Mouse (Mus musculus) kidney, embryonic 15.5 days (tissue): ENCODE results near the gene Efcab10. TPM values are rescaled to one million over a fixed set of nuclear protein-coding genes. Genes with fewer than 3 reads are reported as not detected.

Experiments used
- ATAC-seq: fragments of 200-750 bp; cut with Nextera tagmentation; replicated peaks from 2 replicates; pipeline ENCODE4 v1.8.0; 2017; ENCODE audit warnings: moderate TSS enrichment; ENCODE audit not compliant: low FRiP score
- H3K27ac ChIP-seq: fragments of 300-500 bp; sonication (generic); 2 replicates; pipeline ENCODE4 v1.5.1; 2015; ENCODE audit warnings: mild to moderate bottlenecking, inconsistent platforms
- H3K27me3 ChIP-seq: fragments of 300-500 bp; sonication (generic); 2 replicates; pipeline ENCODE4 v1.6.1; 2015; ENCODE audit warnings: inconsistent platforms
- H3K36me3 ChIP-seq: fragments of 300-500 bp; sonication (generic); 2 replicates; pipeline ENCODE4 v1.6.1; 2015; ENCODE audit warnings: inconsistent platforms
- H3K4me1 ChIP-seq: fragments of 300-500 bp; sonication (generic); 2 replicates; pipeline ENCODE4 v1.6.1; 2015; ENCODE audit warnings: inconsistent platforms
- H3K4me2 ChIP-seq: fragments of 300-500 bp; sonication (generic); 2 replicates; pipeline ENCODE4 v1.6.1; 2015; ENCODE audit warnings: moderate library complexity, mild to moderate bottlenecking, inconsistent platforms
- H3K4me3 ChIP-seq: fragments of 300-500 bp; sonication (generic); replicated peaks from 2 replicates; pipeline ENCODE4 v1.5.1; 2015; ENCODE audit warnings: mild to moderate bottlenecking, inconsistent platforms
- H3K9ac ChIP-seq: fragments of 300-500 bp; sonication (generic); 2 replicates; pipeline ENCODE4 v1.6.1; 2015; ENCODE audit warnings: mild to moderate bottlenecking, inconsistent platforms
- H3K9me3 ChIP-seq: fragments of 300-500 bp; sonication (generic); replicated peaks from 2 replicates; pipeline ENCODE4 v1.6.1; 2016; ENCODE audit warnings: inconsistent platforms
- WGBS: fragments of 180-500 bp; shearing (Covaris S2); methylation state at CpG from one replicate; pipeline ENCODE4 v1.1.7; 2015; ENCODE audit warnings: mixed read lengths; 5-methylcytosine and 5-hydroxymethylcytosine counted together
- polyA plus RNA-seq: library from polyadenylated mRNA; unstranded; fragments of >200 nt; fragmentation: Nextera tagmentation; extraction: Ambion mirVana; gene quantifications from 2 replicates; pipeline ENCODE4 v1.2.1, GENCODE M21; 2015

Gene Efcab10
- polyA plus RNA-seq, 1 experiment from 2014 or later: 0.65 TPM

DNA sequence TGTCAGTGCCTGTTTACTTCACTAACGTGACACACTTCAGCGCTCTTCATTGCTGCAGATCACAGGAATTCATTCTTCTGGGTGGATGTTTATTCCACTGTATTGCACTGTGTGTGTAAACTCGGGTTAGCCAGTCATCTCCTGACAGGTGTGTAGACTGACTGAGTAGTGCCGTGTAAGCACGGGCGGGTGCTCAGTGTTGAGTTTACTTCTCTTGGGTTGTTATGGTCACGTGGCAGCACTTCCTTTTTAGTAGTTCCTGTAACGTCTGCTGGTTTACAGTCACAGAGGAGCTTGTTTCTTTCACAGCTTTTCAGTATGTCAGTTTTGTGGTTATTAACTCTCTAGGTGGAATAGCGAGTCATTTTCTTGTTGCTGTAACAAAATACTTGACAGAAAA, 39.2 kb downstream of the Efcab10 start:
- no peak for ATAC-seq
- Histone ChIP-seq H3K4me2 (no peak overlapping the region), H3K9me3 (no peaks in the 10 kb centered on the region), H3K27ac (no peak overlapping the region), H3K36me3 (peaks cover 25% of the 10 kb centered on the region), H3K27me3 (no peaks in the 10 kb centered on the region), H3K4me3 (no peak overlapping the region), H3K9ac (no peak overlapping the region), H3K4me1 (peaks cover 7% of the 10 kb centered on the region)
- WGBS: 83% methylated on average over 9 of the region's 9 CpGs

DNA sequence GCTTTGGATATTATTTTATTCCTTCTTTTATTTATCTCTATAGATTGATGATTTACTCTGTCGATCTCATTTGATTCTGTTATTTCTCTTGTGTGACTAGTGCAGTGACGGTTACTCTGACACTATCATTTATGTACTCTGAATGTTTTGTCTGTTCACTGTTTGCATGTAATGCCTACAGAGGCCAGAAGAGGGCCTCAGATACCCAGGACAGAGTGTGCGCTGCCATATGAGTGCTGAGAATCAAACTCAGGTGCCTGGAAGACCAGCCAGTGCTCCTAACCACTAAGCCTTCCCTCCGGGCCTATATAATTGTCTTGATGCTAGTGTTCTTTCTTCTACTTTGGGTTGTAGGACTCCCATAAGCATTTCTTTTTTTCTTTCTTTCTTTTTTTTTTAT, 40.1 kb downstream of the Efcab10 start:
- H3K4me2 ChIP-seq: no peak overlapping the region
- 98% methylated on average over 4 of the region's 4 CpGs for WGBS
- peaks cover 32% of the 10 kb centered on the region for H3K36me3 ChIP-seq
- H3K4me3 ChIP-seq: no peak overlapping the region
- no peak for ATAC-seq
- H3K4me1 ChIP-seq: peaks cover 7% of the 10 kb centered on the region
- no peak overlapping the region for H3K9ac ChIP-seq
- no peak overlapping the region for H3K27ac ChIP-seq
- H3K27me3 ChIP-seq: no peaks in the 10 kb centered on the region
- no peaks in the 10 kb centered on the region for H3K9me3 ChIP-seq

Other genes starting within 250 kb of the Efcab10 start
- 11.1 and 12.7 TPM in 2 replicates for gene Atxn7l1, start 247.2 kb upstream of the Efcab10 start, polyA plus RNA-seq
- 56.8 and 63.9 TPM in 2 replicates for gene Twistnb, start 34.8 kb downstream of the Efcab10 start, polyA plus RNA-seq